Mouse (Mus musculus): ENCODE measurements around the gene Ccdc69. TPM values are rescaled to one million over a fixed set of nuclear protein-coding genes. Genes with fewer than 3 reads are reported as not detected.

Gene Ccdc69
- 0.04 TPM for polyA plus RNA-seq (2012; fragmentation: generic; extraction: Trizol)
- long read RNA-seq, experiment 1 = 0 reads
- long read RNA-seq, experiment 2 = 0 reads

- no peak within 1 kb of the TSS for H3K4me3 ChIP-seq (ENCODE audit: insufficient read depth, poor library complexity, severe bottlenecking)
- no peaks in the 10 kb centered on the region for H3K79me3 ChIP-seq (ENCODE audit: low read depth)
- TF ChIP-seq MYOD1 (IDR thresholded peaks at IDR 0.05; ENCODE audit: control insufficient read depth, insufficient read length, low read depth) = no peak
- TF ChIP-seq CEBPB (IDR thresholded peaks at IDR 0.05; ENCODE audit: low read depth) = no peak
- no peak for TF ChIP-seq MYOG (IDR thresholded peaks at IDR 0.05; ENCODE audit: control insufficient read depth, extremely low read depth, insufficient read length)
- TF ChIP-seq CTCF (IDR thresholded peaks at IDR 0.05; ENCODE audit: control insufficient read depth, insufficient read depth, insufficient read length) = no peak
- no peak for TF ChIP-seq MAX (IDR thresholded peaks at IDR 0.05)
- no peak for TF ChIP-seq FOSL1 (IDR thresholded peaks at IDR 0.05; ENCODE audit: insufficient read depth, low read length, poor library complexity, severe bottlenecking)
- no peak for TF ChIP-seq USF1 (IDR thresholded peaks at IDR 0.05; ENCODE audit: low read depth)
- H3K27me3 ChIP-seq (ENCODE audit: control insufficient read depth, insufficient read depth, insufficient read length) = no peaks in the 10 kb centered on the region
- H3K36me3 ChIP-seq (ENCODE audit: control insufficient read depth, insufficient read depth) = no peaks in the 10 kb centered on the region
- no peaks in the 10 kb centered on the region for H3K79me2 ChIP-seq (ENCODE audit: control insufficient read depth, insufficient read depth)
- H3ac ChIP-seq (ENCODE audit: control insufficient read depth, insufficient read length, low read depth) = no peak within 1 kb of the TSS
Observed at GRCm38 (mm10) chr11:55077331-55078231, at the start of gene Ccdc69. TSS of gene Ccdc69 (minus strand) at chr11:55078131.

- H3K79me3 ChIP-seq (ENCODE audit: low read depth) = no peaks in the 10 kb centered on the region
- no peak overlapping the region for H3ac ChIP-seq (ENCODE audit: control insufficient read depth, insufficient read length, low read depth)
- H3K27me3 ChIP-seq (ENCODE audit: control insufficient read depth, insufficient read depth, insufficient read length) = no peaks in the 10 kb centered on the region
- no peaks in the 10 kb centered on the region for H3K36me3 ChIP-seq (ENCODE audit: control insufficient read depth, insufficient read depth)
- no peaks in the 10 kb centered on the region for H3K79me2 ChIP-seq (ENCODE audit: control insufficient read depth, insufficient read depth)
- no peak overlapping the region for H3K4me3 ChIP-seq (ENCODE audit: insufficient read depth, poor library complexity, severe bottlenecking)
- TF ChIP-seq MYOG (IDR thresholded peaks at IDR 0.05; ENCODE audit: control insufficient read depth, extremely low read depth, insufficient read length) (no peak), FOSL1 (IDR thresholded peaks at IDR 0.05; ENCODE audit: insufficient read depth, low read length, poor library complexity, severe bottlenecking) (no peak), CTCF (IDR thresholded peaks at IDR 0.05; ENCODE audit: control insufficient read depth, insufficient read depth, insufficient read length) (no peak), MAX (IDR thresholded peaks at IDR 0.05) (no peak), MYOD1 (IDR thresholded peaks at IDR 0.05; ENCODE audit: control insufficient read depth, insufficient read length, low read depth) (no peak), CEBPB (IDR thresholded peaks at IDR 0.05; ENCODE audit: low read depth) (no peak), USF1 (IDR thresholded peaks at IDR 0.05; ENCODE audit: low read depth) (no peak)
Observed at GRCm38 (mm10) chr11:55126663-55127062, 48.7 kb upstream of the Ccdc69 start.

- Histone ChIP-seq H3K79me2 (ENCODE audit: control insufficient read depth, insufficient read depth) (no peaks in the 10 kb centered on the region), H3K79me3 (ENCODE audit: low read depth) (no peaks in the 10 kb centered on the region), H3ac (ENCODE audit: control insufficient read depth, insufficient read length, low read depth) (no peak overlapping the region), H3K4me3 (ENCODE audit: insufficient read depth, poor library complexity, severe bottlenecking) (no peak overlapping the region), H3K36me3 (ENCODE audit: control insufficient read depth, insufficient read depth) (no peaks in the 10 kb centered on the region), H3K27me3 (ENCODE audit: control insufficient read depth, insufficient read depth, insufficient read length) (no peaks in the 10 kb centered on the region)
- TF ChIP-seq CEBPB (IDR thresholded peaks at IDR 0.05; ENCODE audit: low read depth) (no peak), MYOD1 (IDR thresholded peaks at IDR 0.05; ENCODE audit: control insufficient read depth, insufficient read length, low read depth) (no peak), FOSL1 (IDR thresholded peaks at IDR 0.05; ENCODE audit: insufficient read depth, low read length, poor library complexity, severe bottlenecking) (no peak), MAX (IDR thresholded peaks at IDR 0.05) (no peak), CTCF (IDR thresholded peaks at IDR 0.05; ENCODE audit: control insufficient read depth, insufficient read depth, insufficient read length) (no peak), USF1 (IDR thresholded peaks at IDR 0.05; ENCODE audit: low read depth) (no peak), MYOG (IDR thresholded peaks at IDR 0.05; ENCODE audit: control insufficient read depth, extremely low read depth, insufficient read length) (no peak)
Observed at GRCm38 (mm10) chr11:55121430-55121829, 43.5 kb upstream of the Ccdc69 start.

DNA sequence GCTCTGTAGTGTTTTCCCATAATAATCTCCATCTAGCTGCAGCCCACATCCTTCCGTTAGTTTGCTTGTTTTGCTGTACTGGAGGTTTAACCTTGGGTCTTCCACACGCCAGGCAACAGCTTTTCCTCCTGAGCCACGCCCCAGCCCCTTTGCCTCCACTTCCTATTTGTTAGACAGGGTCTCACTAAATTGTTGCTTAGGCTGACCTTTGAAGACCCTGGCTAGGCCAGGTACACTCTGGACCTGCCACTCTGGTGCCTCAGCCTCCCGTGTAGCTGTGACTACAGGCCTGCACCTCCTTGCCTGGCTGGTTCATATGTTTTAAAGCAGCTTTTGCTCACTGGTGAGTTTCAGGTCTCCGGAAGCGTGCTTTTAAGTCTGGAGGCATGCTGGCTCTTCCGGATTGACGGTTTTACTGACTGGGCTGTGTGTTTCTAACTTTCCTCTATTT lies 42.9 kb upstream of the Ccdc69 start:
- H3K27me3 ChIP-seq (ENCODE audit: control insufficient read depth, insufficient read depth, insufficient read length) = no peaks in the 10 kb centered on the region
- no peaks in the 10 kb centered on the region for H3K79me2 ChIP-seq (ENCODE audit: control insufficient read depth, insufficient read depth)
- TF ChIP-seq CTCF (IDR thresholded peaks at IDR 0.05; ENCODE audit: control insufficient read depth, insufficient read depth, insufficient read length) = no peak
- TF ChIP-seq CEBPB (IDR thresholded peaks at IDR 0.05; ENCODE audit: low read depth) = no peak
- TF ChIP-seq MYOG (IDR thresholded peaks at IDR 0.05; ENCODE audit: control insufficient read depth, extremely low read depth, insufficient read length) = no peak
- no peak for TF ChIP-seq USF1 (IDR thresholded peaks at IDR 0.05; ENCODE audit: low read depth)
- TF ChIP-seq FOSL1 (IDR thresholded peaks at IDR 0.05; ENCODE audit: insufficient read depth, low read length, poor library complexity, severe bottlenecking) = no peak
- no peak for TF ChIP-seq MYOD1 (IDR thresholded peaks at IDR 0.05; ENCODE audit: control insufficient read depth, insufficient read length, low read depth)
- no peak for TF ChIP-seq MAX (IDR thresholded peaks at IDR 0.05)
- no peak overlapping the region for H3ac ChIP-seq (ENCODE audit: control insufficient read depth, insufficient read length, low read depth)
- H3K36me3 ChIP-seq (ENCODE audit: control insufficient read depth, insufficient read depth) = no peaks in the 10 kb centered on the region
- no peak overlapping the region for H3K4me3 ChIP-seq (ENCODE audit: insufficient read depth, poor library complexity, severe bottlenecking)
- H3K79me3 ChIP-seq (ENCODE audit: low read depth) = no peaks in the 10 kb centered on the region

DNA sequence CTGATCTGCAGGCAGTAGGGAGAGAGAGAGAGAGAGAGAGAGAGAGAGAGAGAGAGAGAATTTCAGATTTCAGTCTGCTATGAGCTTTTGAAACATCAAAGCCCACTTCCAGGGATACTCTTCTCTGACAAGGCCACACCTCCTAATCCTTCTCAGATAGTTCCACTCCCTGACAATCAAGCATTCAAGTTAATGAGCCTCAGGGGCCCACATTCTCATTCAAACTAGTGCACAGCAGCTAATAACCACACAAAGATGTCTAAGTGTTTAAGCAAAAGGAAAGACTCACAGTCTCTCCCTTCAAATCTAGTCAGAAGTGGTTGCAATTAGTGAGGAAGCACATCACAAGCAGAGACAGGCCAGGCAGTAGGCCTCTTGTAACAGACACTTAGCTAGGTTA lies 42.3 kb upstream of the Ccdc69 start:
- Histone ChIP-seq H3K4me3 (ENCODE audit: insufficient read depth, poor library complexity, severe bottlenecking) (no peak overlapping the region), H3K79me2 (ENCODE audit: control insufficient read depth, insufficient read depth) (no peaks in the 10 kb centered on the region), H3K27me3 (ENCODE audit: control insufficient read depth, insufficient read depth, insufficient read length) (no peaks in the 10 kb centered on the region), H3ac (ENCODE audit: control insufficient read depth, insufficient read length, low read depth) (no peak overlapping the region), H3K36me3 (ENCODE audit: control insufficient read depth, insufficient read depth) (no peaks in the 10 kb centered on the region), H3K79me3 (ENCODE audit: low read depth) (no peaks in the 10 kb centered on the region)
- no peak for TF ChIP-seq USF1 (IDR thresholded peaks at IDR 0.05; ENCODE audit: low read depth)
- no peak for TF ChIP-seq FOSL1 (IDR thresholded peaks at IDR 0.05; ENCODE audit: insufficient read depth, low read length, poor library complexity, severe bottlenecking)
- TF ChIP-seq MYOG (IDR thresholded peaks at IDR 0.05; ENCODE audit: control insufficient read depth, extremely low read depth, insufficient read length) = no peak
- no peak for TF ChIP-seq CEBPB (IDR thresholded peaks at IDR 0.05; ENCODE audit: low read depth)
- TF ChIP-seq MAX (IDR thresholded peaks at IDR 0.05) = no peak
- no peak for TF ChIP-seq MYOD1 (IDR thresholded peaks at IDR 0.05; ENCODE audit: control insufficient read depth, insufficient read length, low read depth)
- no peak for TF ChIP-seq CTCF (IDR thresholded peaks at IDR 0.05; ENCODE audit: control insufficient read depth, insufficient read depth, insufficient read length)
